Mouse (Mus musculus): ENCODE measurements at regions not wholly inside any gene's neighbourhood (a gene's known extent, or its start where the extent isn't known, plus 50 kb on each side); places are given as distances from the start of the nearest gene placed in this dataset.

DNA sequence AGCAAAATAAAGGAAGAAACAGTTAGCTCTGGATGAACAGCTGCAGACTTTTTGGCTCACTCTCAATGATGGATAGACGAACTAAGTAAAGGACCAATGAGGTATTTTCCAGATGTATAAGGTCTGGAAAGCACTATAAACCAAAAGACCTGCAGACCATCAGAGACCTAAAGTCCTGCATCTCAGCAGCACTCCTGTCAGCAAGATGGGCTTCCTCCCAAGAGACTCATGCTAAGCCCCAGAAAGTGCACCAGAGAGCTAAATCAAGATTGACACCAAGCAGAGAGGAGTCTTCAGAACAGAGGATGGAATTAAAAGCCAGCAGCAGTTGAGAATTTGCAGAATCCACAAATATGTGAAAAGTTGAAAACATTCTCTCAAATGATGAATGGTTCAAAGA is 425.2 kb upstream of the Kdm8 start:
- H3K27ac ChIP-seq (ENCODE audit: low read length), result no peak overlapping the region
- 0 out of 2 replicates have a peak, but pooled peaks have one; percentile 63 for ATAC-seq (ENCODE audit: insufficient number of reproducible peaks, insufficient read depth, low FRiP score, low read depth)
- WGBS, result 48% methylated on average over 1 of the region's 1 CpGs

DNA sequence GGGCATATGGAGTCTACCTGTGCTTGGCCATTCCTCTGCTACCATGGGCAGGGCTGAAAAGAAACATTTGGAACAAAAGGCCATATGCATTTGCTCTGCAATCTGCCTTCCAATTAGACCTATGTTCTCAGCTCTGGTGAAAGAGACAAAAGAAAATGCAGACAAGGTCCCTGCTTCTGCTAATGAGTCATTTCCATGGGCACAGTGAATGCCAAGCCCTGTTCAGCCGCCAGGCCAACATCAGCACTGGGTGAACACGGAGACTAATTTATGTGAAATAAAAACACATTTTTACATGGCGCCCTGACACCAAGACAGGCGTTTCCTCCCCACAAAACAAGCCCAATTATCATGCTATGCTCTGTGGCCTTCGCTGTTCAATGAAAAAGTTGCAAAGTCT is 419.5 kb upstream of the Kdm8 start:
- Histone ChIP-seq H3K9ac (replicated peaks; ENCODE audit: low read depth, low read length) (no peak overlapping the region), H3K27me3 (ENCODE audit: control insufficient read depth, insufficient read depth, low read length) (no peaks in the 10 kb centered on the region), H3K27ac (ENCODE audit: low read length) (no peak overlapping the region), H3K4me2 (replicated peaks; ENCODE audit: low read depth, low read length) (no peak overlapping the region), H3K36me3 (ENCODE audit: control insufficient read depth, insufficient read depth, low read length) (no peaks in the 10 kb centered on the region), H3K4me1 (ENCODE audit: control insufficient read depth, insufficient read depth, low read length) (no peaks in the 10 kb centered on the region), H3K9me3 (ENCODE audit: control insufficient read depth, low read depth, low read length) (no peaks in the 10 kb centered on the region), H3K4me3 (ENCODE audit: low read depth, low read length) (no peak overlapping the region)
- WGBS, result 83% methylated on average over 5 of the region's 5 CpGs
- no peak for ATAC-seq (ENCODE audit: insufficient number of reproducible peaks, insufficient read depth, low FRiP score, low read depth)

More for the DNA sequence above, 425.2 kb upstream of the Kdm8 start:
- Histone ChIP-seq H3K27me3 (ENCODE audit: control insufficient read depth, insufficient read depth, low read length) (no peaks in the 10 kb centered on the region), H3K36me3 (ENCODE audit: control insufficient read depth, insufficient read depth, low read length) (no peaks in the 10 kb centered on the region), H3K9me3 (ENCODE audit: control insufficient read depth, low read depth, low read length) (no peaks in the 10 kb centered on the region), H3K9ac (replicated peaks; ENCODE audit: low read depth, low read length) (no peak overlapping the region), H3K4me2 (replicated peaks; ENCODE audit: low read depth, low read length) (no peak overlapping the region), H3K4me1 (ENCODE audit: control insufficient read depth, insufficient read depth, low read length) (no peaks in the 10 kb centered on the region), H3K4me3 (ENCODE audit: low read depth, low read length) (no peak overlapping the region)

DNA sequence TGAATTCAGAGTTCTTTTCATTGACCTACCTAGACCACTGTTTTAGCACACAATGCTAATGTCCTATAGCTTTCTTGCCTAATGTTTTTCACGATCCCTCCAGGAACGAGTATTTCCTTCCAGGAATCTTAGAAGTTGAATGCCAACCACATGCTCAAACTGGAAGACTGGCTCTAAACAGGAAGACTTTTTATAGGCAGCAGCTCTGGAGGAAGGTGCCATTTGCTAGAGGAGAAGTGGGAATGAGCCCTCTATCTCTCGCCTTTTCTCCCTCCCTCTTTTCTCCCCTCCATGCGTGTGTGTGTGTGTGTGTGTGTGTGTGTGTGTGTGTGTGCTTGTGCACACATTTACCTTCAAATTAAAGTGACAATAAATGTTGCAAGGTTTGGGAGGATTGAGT is 410.7 kb upstream of the Kdm8 start:
- Histone ChIP-seq H3K36me3 (ENCODE audit: control insufficient read depth, insufficient read depth, low read length) (no peaks in the 10 kb centered on the region), H3K4me2 (replicated peaks; ENCODE audit: low read depth, low read length) (no peak overlapping the region), H3K27me3 (ENCODE audit: control insufficient read depth, insufficient read depth, low read length) (no peaks in the 10 kb centered on the region), H3K9ac (replicated peaks; ENCODE audit: low read depth, low read length) (no peak overlapping the region), H3K9me3 (ENCODE audit: control insufficient read depth, low read depth, low read length) (no peaks in the 10 kb centered on the region), H3K4me3 (ENCODE audit: low read depth, low read length) (no peak overlapping the region), H3K4me1 (ENCODE audit: control insufficient read depth, insufficient read depth, low read length) (no peaks in the 10 kb centered on the region), H3K27ac (ENCODE audit: low read length) (no peak overlapping the region)
- WGBS, result 79% methylated on average over 4 of the region's 4 CpGs
- ATAC-seq (ENCODE audit: insufficient number of reproducible peaks, insufficient read depth, low FRiP score, low read depth), result no peak

DNA sequence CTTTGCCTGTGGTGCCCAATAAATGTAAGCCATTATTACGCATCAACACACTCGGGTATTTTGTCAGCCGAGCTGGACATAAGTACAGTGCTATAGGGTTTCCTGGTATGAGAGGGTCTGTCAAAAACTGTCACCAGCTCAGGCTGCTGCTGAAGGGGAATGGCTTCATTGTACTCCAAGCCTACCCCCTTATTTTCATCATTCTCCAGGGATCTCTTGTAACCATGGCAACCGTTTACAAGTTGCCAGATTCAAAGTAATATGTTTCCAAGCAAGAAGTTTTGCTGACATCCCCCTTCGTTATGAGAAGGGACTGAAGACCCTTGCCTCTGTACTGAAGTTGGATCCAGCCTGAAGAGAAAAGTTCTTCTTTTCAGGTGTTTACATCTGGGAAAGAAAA is 410.3 kb upstream of the Kdm8 start:
- no peak overlapping the region for H3K4me3 ChIP-seq (ENCODE audit: low read depth, low read length)
- H3K4me2 ChIP-seq (replicated peaks; ENCODE audit: low read depth, low read length), result no peak overlapping the region
- H3K27ac ChIP-seq (ENCODE audit: low read length), result no peak overlapping the region
- no peak for ATAC-seq (ENCODE audit: insufficient number of reproducible peaks, insufficient read depth, low FRiP score, low read depth)
- 86% methylated on average over 5 of the region's 5 CpGs for WGBS
- no peak overlapping the region for H3K9ac ChIP-seq (replicated peaks; ENCODE audit: low read depth, low read length)
- no peaks in the 10 kb centered on the region for H3K4me1 ChIP-seq (ENCODE audit: control insufficient read depth, insufficient read depth, low read length)
- H3K27me3 ChIP-seq (ENCODE audit: control insufficient read depth, insufficient read depth, low read length), result no peaks in the 10 kb centered on the region
- no peaks in the 10 kb centered on the region for H3K9me3 ChIP-seq (ENCODE audit: control insufficient read depth, low read depth, low read length)
- H3K36me3 ChIP-seq (ENCODE audit: control insufficient read depth, insufficient read depth, low read length), result no peaks in the 10 kb centered on the region

DNA sequence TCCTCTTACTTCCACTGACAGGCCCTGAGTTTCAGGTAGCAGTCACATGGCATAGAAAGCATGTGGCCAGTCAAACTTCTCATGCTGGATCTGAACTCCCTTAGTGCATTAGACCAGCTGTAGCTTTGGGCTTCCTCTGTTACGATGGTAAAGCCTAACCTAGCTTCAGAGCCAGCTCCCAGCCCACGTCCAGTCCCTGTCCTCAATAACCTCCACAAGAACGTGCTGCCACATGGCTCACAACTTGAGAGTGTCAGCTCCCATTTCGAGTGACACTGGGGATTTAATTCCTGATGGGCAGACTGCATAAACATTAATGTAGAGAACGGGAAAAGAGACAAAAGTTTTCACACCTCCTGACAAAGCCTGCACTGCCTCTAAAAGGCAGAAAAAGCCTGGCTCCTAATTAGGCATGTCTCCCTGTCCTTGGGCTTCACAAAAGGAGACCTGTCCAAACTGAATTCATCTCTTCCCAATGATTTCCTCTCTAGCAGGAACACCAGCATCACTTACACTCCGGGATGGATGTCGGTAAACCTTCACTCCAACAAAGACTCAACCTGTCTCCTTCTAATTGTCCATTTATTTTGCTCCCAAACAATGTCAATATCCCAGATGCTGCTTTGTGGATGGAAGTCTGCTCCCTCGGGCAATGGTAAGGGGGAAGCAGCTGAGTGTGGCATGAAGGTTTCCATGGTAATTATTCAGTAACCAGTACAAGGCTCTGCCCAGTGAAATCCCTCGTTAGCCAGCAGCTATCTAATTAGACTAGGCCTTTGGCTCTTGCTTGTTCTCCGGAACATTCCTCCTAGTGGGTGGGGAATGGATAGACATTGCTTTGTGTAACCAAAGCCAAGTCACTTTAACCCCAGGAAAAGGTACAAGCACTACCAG is 408.1 kb upstream of the Kdm8 start:
- Histone ChIP-seq H3K27ac (ENCODE audit: low read length) (no peak overlapping the region), H3K27me3 (ENCODE audit: control insufficient read depth, insufficient read depth, low read length) (no peaks in the 10 kb centered on the region), H3K9ac (replicated peaks; ENCODE audit: low read depth, low read length) (no peak overlapping the region), H3K4me3 (ENCODE audit: low read depth, low read length) (no peak overlapping the region), H3K36me3 (ENCODE audit: control insufficient read depth, insufficient read depth, low read length) (no peaks in the 10 kb centered on the region), H3K4me1 (ENCODE audit: control insufficient read depth, insufficient read depth, low read length) (no peaks in the 10 kb centered on the region), H3K9me3 (ENCODE audit: control insufficient read depth, low read depth, low read length) (no peaks in the 10 kb centered on the region), H3K4me2 (replicated peaks; ENCODE audit: low read depth, low read length) (no peak overlapping the region)
- no peak for ATAC-seq (ENCODE audit: insufficient number of reproducible peaks, insufficient read depth, low FRiP score, low read depth)
- 73% methylated on average over 10 of the region's 10 CpGs for WGBS

DNA sequence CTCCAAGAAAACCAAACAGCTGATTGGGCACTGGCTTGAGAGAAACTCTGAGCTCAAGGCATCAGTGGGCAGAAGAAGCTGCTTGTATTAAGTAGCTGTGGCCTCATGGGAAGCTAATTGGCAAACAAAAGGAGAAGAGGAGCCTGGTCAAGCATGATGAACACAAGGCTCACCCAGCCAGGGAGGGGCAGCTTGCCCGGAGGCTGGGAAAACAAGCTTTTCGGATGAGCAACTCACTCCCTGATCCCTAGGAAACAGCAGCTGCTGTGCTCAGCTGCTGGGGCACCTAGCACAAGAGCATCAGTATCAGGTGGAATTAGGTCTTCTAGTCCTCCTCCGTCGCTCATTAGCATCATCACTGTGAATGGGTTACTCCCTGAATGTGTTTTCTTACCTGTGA is 405.6 kb upstream of the Kdm8 start:
- no peak for ATAC-seq (ENCODE audit: insufficient number of reproducible peaks, insufficient read depth, low FRiP score, low read depth)
- no peak overlapping the region for H3K4me3 ChIP-seq (ENCODE audit: low read depth, low read length)
- H3K9me3 ChIP-seq (ENCODE audit: control insufficient read depth, low read depth, low read length), result no peaks in the 10 kb centered on the region
- no peaks in the 10 kb centered on the region for H3K27me3 ChIP-seq (ENCODE audit: control insufficient read depth, insufficient read depth, low read length)
- no peaks in the 10 kb centered on the region for H3K4me1 ChIP-seq (ENCODE audit: control insufficient read depth, insufficient read depth, low read length)
- no peak overlapping the region for H3K9ac ChIP-seq (replicated peaks; ENCODE audit: low read depth, low read length)
- H3K27ac ChIP-seq (ENCODE audit: low read length), result no peak overlapping the region
- H3K36me3 ChIP-seq (ENCODE audit: control insufficient read depth, insufficient read depth, low read length), result no peaks in the 10 kb centered on the region
- WGBS, result 80% methylated on average over 4 of the region's 4 CpGs
- no peak overlapping the region for H3K4me2 ChIP-seq (replicated peaks; ENCODE audit: low read depth, low read length)

DNA sequence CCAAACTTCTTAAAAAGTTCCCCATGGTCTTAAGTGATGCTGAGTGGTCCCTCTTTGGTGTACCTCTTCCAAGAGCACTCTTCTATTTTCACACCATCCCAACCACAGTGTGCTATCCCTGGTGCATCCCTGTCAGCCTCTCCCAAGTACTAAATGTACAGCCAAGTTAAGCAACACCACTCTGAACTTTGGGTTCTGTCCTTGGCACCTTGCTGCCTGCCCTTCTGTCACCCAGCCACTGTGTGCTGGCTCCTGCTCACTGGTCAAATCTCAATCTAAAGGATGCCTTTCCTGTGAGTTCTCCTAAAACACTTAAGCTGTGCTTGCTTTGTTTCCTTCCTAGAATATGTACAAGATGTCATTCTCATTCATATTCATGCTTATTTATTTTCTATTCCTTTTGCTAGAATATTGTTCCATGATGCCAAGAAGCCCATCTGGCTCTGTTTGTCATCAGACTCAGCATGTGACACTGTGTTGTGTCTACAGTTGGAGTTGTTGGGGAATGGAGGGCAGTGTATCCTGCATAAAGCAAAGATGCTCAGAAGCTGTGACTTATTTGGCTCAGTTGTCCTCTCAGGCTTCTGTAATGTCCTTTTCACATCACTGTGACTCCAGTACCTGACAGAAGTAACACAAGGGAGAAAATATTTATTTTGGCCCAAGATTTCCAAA is 388.4 kb upstream of the Kdm8 start:
- ATAC-seq (ENCODE audit: insufficient number of reproducible peaks, insufficient read depth, low FRiP score, low read depth), result no peak
- H3K27ac ChIP-seq (ENCODE audit: low read length), result no peak overlapping the region
- no peak overlapping the region for H3K4me2 ChIP-seq (replicated peaks; ENCODE audit: low read depth, low read length)
- no peak overlapping the region for H3K9ac ChIP-seq (replicated peaks; ENCODE audit: low read depth, low read length)
- no peaks in the 10 kb centered on the region for H3K4me1 ChIP-seq (ENCODE audit: control insufficient read depth, insufficient read depth, low read length)
- no peaks in the 10 kb centered on the region for H3K9me3 ChIP-seq (ENCODE audit: control insufficient read depth, low read depth, low read length)
- no peak overlapping the region for H3K4me3 ChIP-seq (ENCODE audit: low read depth, low read length)
- H3K27me3 ChIP-seq (ENCODE audit: control insufficient read depth, insufficient read depth, low read length), result no peaks in the 10 kb centered on the region
- H3K36me3 ChIP-seq (ENCODE audit: control insufficient read depth, insufficient read depth, low read length), result no peaks in the 10 kb centered on the region

DNA sequence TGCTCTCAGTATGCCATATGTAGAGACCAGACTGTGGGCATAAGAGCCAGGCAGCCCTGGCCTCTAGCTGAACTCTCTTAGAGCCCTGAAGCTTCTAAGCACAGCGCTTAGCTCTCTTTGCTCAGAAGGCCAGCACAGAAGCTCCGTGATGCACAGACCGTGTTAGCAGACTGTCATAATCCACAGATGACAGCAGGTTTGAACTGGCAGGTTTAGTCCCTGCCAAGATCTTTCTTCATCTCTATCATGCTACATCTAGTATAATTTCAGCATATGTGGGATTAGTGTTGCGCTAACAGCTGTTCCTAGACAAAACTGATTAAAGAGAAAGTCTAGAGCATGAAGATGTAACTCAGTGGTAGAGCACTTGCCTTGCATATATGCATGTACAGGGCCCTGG is 342.0 kb upstream of the Kdm8 start:
- ATAC-seq (ENCODE audit: insufficient number of reproducible peaks, insufficient read depth, low FRiP score, low read depth), result no peak
- Histone ChIP-seq H3K27ac (ENCODE audit: low read length) (no peak overlapping the region), H3K4me2 (replicated peaks; ENCODE audit: low read depth, low read length) (no peak overlapping the region), H3K4me3 (ENCODE audit: low read depth, low read length) (no peak overlapping the region), H3K36me3 (ENCODE audit: control insufficient read depth, insufficient read depth, low read length) (no peaks in the 10 kb centered on the region), H3K27me3 (ENCODE audit: control insufficient read depth, insufficient read depth, low read length) (no peaks in the 10 kb centered on the region), H3K4me1 (ENCODE audit: control insufficient read depth, insufficient read depth, low read length) (no peaks in the 10 kb centered on the region), H3K9me3 (ENCODE audit: control insufficient read depth, low read depth, low read length) (no peaks in the 10 kb centered on the region), H3K9ac (replicated peaks; ENCODE audit: low read depth, low read length) (no peak overlapping the region)
- 91% methylated on average over 4 of the region's 4 CpGs for WGBS

All from stomach, embryonic 14.5 days (tissue).